Mouse (Mus musculus) ES-Bruce4 (cell line): ENCODE data around the gene Cpsf4. TPM values are rescaled to one million over a fixed set of nuclear protein-coding genes. Genes with fewer than 3 reads are reported as not detected.
"Not testable (repeated sequence)": the region's sequence is repeated elsewhere in the genome, so short reads cannot be mapped to it uniquely, and the experiment has no call there.

ENCODE experiments used
- H3K27ac ChIP-seq: 2 replicates; pipeline ENCODE4 v1.5.1; 2012; ENCODE audit warnings: low read length, inconsistent platforms; ENCODE audit not compliant: insufficient read depth
- H3K27me3 ChIP-seq: 2 replicates; pipeline ENCODE4 v1.6.1; 2012; ENCODE audit warnings: mild to moderate bottlenecking, low read length, inconsistent platforms; ENCODE audit not compliant: control insufficient read depth, poor library complexity, insufficient read depth, severe bottlenecking
- H3K36me3 ChIP-seq: 2 replicates; pipeline ENCODE4 v1.6.1; 2012; ENCODE audit warnings: inconsistent platforms, mild to moderate bottlenecking, low read length, moderate library complexity; ENCODE audit not compliant: control insufficient read depth, poor library complexity, insufficient read depth, severe bottlenecking
- H3K4me1 ChIP-seq: one replicate; pipeline ENCODE4 v1.8.1; 2011; ENCODE audit warnings: low read length; ENCODE audit not compliant: control insufficient read depth, insufficient read depth
- H3K4me3 ChIP-seq: 2 replicates; pipeline ENCODE4 v1.5.1; 2011; ENCODE audit warnings: low read depth, mild to moderate bottlenecking, low read length
- H3K9ac ChIP-seq: 2 replicates; pipeline ENCODE4 v1.6.1; 2012; ENCODE audit warnings: low read depth, mild to moderate bottlenecking, inconsistent platforms; ENCODE audit not compliant: poor library complexity, severe bottlenecking
- H3K9me3 ChIP-seq: replicated peaks from 2 replicates; pipeline ENCODE4 v1.6.1; 2012; ENCODE audit warnings: mild to moderate bottlenecking, low read length, inconsistent platforms; ENCODE audit not compliant: control insufficient read depth, poor library complexity, insufficient read depth, severe bottlenecking
- CTCF ChIP-seq: IDR thresholded peaks from one replicate; pipeline ENCODE4 v1.8.1; 2011; ENCODE audit warnings: low read depth, low read length
- EP300 ChIP-seq: IDR thresholded peaks from 2 replicates; pipeline ENCODE4 v1.6.1; 2011; ENCODE audit warnings: low read depth, low read length; ENCODE audit not compliant: insufficient read depth
- POLR2A ChIP-seq: IDR thresholded peaks from one replicate; pipeline ENCODE4 v1.8.1; 2011; ENCODE audit warnings: low read length; ENCODE audit not compliant: insufficient read depth
- polyA plus RNA-seq: library from polyadenylated mRNA; stranded (reverse); fragments of >200 nt; gene quantifications from 2 replicates; pipeline ENCODE4 v1.2.4, GENCODE M21; 2011; ENCODE audit warnings: low read depth; ENCODE audit not compliant: missing spikeins, insufficient read depth, insufficient read length

Cpsf4 gene
- polyA plus RNA-seq, 1 experiment = 49.6 TPM

GRCm38 (mm10) chr5:145126580-145126979, 40.4 kb upstream of the Cpsf4 start:
- Histone ChIP-seq H3K4me1 (no peaks in the 10 kb centered on the region), H3K4me3 (no peak overlapping the region), H3K36me3 (peaks cover 49% of the 10 kb centered on the region), H3K9ac (no peak overlapping the region), H3K27ac (no peak overlapping the region), H3K27me3 (no peaks in the 10 kb centered on the region), H3K9me3 (no peaks in the 10 kb centered on the region)
- TF ChIP-seq CTCF (no peak), EP300 (no peak), POLR2A (no peak)

- H3K36me3 ChIP-seq = peaks cover 67% of the 10 kb centered on the region
Measured at GRCm38 (mm10) chr5:145129124-145129523, 37.9 kb upstream of the Cpsf4 start.

GRCm38 (mm10) chr5:145129773-145130172, 37.2 kb upstream of the Cpsf4 start:
- H3K4me3 ChIP-seq, H3K27me3 ChIP-seq, H3K9ac ChIP-seq, H3K27ac ChIP-seq, H3K4me1 ChIP-seq, H3K9me3 ChIP-seq: not testable (repeated sequence)
- H3K36me3 ChIP-seq = peaks cover 72% of the 10 kb centered on the region

More at GRCm38 (mm10) chr5:145129124-145129523, 37.9 kb upstream of the Cpsf4 start:
- Histone ChIP-seq H3K27ac (no peak overlapping the region), H3K27me3 (no peaks in the 10 kb centered on the region), H3K4me1 (no peaks in the 10 kb centered on the region), H3K9ac (no peak overlapping the region), H3K4me3 (no peak overlapping the region), H3K9me3 (no peaks in the 10 kb centered on the region)
- no peak for TF ChIP-seq CTCF
- no peak for TF ChIP-seq EP300
- TF ChIP-seq POLR2A = no peak

GRCm38 (mm10) chr5:145130191-145130590, 36.8 kb upstream of the Cpsf4 start:
- Histone ChIP-seq H3K27me3 (no peaks in the 10 kb centered on the region), H3K9me3 (no peaks in the 10 kb centered on the region), H3K4me1 (no peaks in the 10 kb centered on the region), H3K36me3 (peaks cover 72% of the 10 kb centered on the region), H3K27ac (no peak overlapping the region), H3K9ac (no peak overlapping the region), H3K4me3 (no peak overlapping the region)
- TF ChIP-seq CTCF = no peak
- TF ChIP-seq POLR2A = no peak
- TF ChIP-seq EP300 = no peak

- Histone ChIP-seq H3K9ac (no peak overlapping the region), H3K27me3 (no peaks in the 10 kb centered on the region), H3K36me3 (peaks cover 74% of the 10 kb centered on the region), H3K4me1 (no peaks in the 10 kb centered on the region), H3K27ac (no peak overlapping the region), H3K9me3 (no peaks in the 10 kb centered on the region), H3K4me3 (no peak overlapping the region)
- TF ChIP-seq POLR2A (no peak), EP300 (no peak), CTCF (no peak)
Measured at GRCm38 (mm10) chr5:145130995-145131394, 36.0 kb upstream of the Cpsf4 start.

- not testable (repeated sequence) for H3K27me3 ChIP-seq, H3K9ac ChIP-seq, H3K27ac ChIP-seq, H3K4me1 ChIP-seq, H3K4me3 ChIP-seq, H3K9me3 ChIP-seq
- peak; percentile 10 for TF ChIP-seq CTCF
- H3K36me3 ChIP-seq = peaks cover 65% of the 10 kb centered on the region
Measured at GRCm38 (mm10) chr5:145133275-145133674, 33.7 kb upstream of the Cpsf4 start.

GRCm38 (mm10) chr5:145138836-145139235, 28.2 kb upstream of the Cpsf4 start:
- no peaks in the 10 kb centered on the region for H3K4me1 ChIP-seq
- peaks cover 41% of the 10 kb centered on the region for H3K36me3 ChIP-seq
- no peak overlapping the region for H3K27ac ChIP-seq
- H3K27me3 ChIP-seq = no peaks in the 10 kb centered on the region
- TF ChIP-seq EP300 = no peak
- TF ChIP-seq CTCF = no peak
- TF ChIP-seq POLR2A = no peak
- H3K9me3 ChIP-seq = no peaks in the 10 kb centered on the region
- peak overlapping the region; percentile 99 for H3K4me3 ChIP-seq
- H3K9ac ChIP-seq = peak overlapping the region; percentile 94
